Mouse (Mus musculus) mesoderm, embryonic 11.5 days (tissue): ENCODE data around the gene Kcnn3.

ENCODE experiments used
- DNase-seq: peaks from one replicate; pipeline ENCODE4 v3.0.0-alpha.2; 2012; ENCODE audit warnings: low read depth, low spot score

Kcnn3 gene

GRCm38 (mm10) chr3:89613526-89614523, 93.9 kb downstream of the Kcnn3 start:
- DNase-seq, result peak; percentile 72

DNA sequence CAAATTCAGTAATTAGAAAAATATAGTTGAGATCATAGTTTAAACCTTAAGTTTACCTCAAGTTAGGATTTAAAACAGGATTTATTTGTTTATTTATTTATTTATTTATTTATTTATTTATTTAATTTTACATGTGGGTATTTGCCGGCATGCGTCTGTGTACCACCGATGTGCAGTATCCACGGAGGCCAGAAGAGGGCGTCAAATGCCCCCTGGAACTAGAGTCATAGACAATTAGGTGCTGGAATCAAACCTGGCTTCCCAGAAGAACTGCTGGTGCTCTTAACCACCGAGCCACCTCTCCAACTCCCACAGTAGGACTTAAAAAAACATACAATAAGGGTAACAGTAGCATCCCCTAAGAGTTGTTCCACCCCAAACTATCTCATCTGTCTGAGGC, 96.9 kb downstream of the Kcnn3 start:
- DNase-seq, result no peak

- no peak for DNase-seq
Measured at GRCm38 (mm10) chr3:89617360-89617759, 97.4 kb downstream of the Kcnn3 start.

DNA sequence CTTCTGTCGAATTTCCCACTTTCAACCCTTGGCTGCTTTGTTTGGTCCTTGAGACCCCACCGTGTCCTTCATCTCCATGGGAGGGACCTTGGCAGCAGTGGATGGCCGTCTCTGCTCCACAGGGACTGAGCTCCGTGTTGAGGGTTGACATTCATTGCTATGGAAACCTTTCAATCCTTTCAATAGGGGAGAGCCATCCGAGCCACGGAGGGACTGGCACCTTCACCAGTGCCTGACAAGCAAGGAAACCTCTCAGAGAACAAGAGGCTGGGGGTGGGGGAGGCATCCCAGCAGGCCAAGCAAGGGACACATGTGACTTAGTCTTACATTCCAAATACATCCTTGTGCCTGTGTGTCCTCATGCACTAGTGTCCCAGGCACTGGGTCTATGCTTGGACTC, 102.9 kb downstream of the Kcnn3 start:
- no peak for DNase-seq

DNA sequence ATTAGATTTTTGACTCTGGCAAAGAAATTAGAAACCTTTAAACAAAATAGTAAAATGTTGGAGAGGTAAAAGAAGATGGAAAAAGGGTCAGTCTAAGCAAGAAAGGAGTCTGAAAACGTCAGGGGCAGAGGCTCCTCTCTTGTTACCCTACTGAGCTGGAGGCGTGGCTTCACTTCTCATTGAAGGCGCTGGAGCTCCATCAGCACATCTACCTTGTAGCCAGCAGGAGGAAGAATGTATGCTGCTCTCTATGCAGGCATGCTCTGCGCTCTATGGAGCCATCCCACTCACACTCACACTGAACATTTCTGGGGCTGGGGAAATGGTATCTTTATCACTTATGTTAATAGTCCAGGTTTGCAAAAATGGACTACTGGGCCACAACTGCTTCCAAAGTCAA, 103.6 kb downstream of the Kcnn3 start:
- DNase-seq, result no peak

GRCm38 (mm10) chr3:89624001-89624400, 104.0 kb downstream of the Kcnn3 start:
- no peak for DNase-seq

GRCm38 (mm10) chr3:89624814-89625445, 105.0 kb downstream of the Kcnn3 start:
- no peak for DNase-seq

DNA sequence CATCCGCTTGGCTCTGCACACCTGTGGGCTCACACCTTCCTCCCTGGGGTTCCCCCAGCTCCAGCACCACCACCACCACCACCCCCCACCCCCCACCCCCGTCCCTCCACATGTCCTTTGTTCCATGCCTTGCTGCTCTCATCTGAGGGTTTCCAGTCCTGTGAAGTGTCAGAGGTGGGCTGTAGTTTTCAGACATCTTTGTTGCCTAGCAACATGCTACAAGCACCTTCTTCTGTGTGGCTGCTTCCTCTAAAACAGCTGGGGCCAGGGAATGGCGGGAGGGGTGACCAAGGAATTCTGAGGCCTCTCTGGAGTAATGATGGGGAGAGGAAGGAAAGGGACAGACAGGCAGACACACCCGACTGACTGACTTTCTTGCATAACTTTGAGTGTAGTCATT, 106.6 kb downstream of the Kcnn3 start:
- no peak for DNase-seq

- DNase-seq, result no peak
Measured at GRCm38 (mm10) chr3:89629811-89630210, 109.8 kb downstream of the Kcnn3 start.

- DNase-seq, result no peak
Measured at GRCm38 (mm10) chr3:89631750-89632149, 111.8 kb downstream of the Kcnn3 start.

DNA sequence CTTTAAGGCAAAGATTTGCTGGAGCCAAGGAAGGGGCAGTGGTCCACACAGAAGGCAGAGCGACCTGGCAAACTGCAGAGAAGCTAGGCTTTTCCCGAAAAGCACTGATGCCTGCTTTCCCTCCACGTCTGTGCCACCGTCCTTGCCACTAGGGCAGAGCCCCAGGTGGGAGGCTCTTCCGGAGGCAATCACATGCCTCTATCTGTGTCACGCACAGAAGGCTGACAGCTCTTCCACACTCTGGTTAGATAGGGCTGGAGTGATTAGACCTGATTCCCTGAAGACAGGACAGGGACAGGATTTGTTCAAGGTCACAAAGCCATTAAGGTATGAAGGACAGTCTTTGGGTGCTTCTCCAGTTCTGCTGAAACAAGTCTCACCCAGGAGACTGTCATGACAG, 113.6 kb downstream of the Kcnn3 start:
- no peak for DNase-seq

DNA sequence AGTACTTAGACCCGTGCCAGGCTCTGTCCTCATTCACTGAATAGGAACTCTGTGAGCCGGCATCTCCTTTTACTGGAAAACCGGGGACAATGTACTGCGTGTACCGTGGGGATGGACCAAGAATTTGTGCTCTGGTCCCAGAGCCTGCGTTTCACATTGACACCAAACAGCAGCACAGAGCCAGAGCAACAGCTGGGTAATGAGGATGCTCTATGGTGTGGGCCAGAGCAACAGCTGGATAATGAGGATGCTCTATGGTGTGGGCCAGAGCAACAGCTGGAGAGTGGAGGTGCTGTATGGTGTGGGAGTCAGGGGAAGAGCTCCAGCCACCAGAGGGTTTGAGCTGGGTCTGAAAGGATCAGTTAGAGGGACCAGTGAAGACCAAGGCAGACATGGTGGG, 114.0 kb downstream of the Kcnn3 start:
- DNase-seq, result no peak

- no peak for DNase-seq
Measured at GRCm38 (mm10) chr3:89640804-89641203, 120.8 kb downstream of the Kcnn3 start.

DNA sequence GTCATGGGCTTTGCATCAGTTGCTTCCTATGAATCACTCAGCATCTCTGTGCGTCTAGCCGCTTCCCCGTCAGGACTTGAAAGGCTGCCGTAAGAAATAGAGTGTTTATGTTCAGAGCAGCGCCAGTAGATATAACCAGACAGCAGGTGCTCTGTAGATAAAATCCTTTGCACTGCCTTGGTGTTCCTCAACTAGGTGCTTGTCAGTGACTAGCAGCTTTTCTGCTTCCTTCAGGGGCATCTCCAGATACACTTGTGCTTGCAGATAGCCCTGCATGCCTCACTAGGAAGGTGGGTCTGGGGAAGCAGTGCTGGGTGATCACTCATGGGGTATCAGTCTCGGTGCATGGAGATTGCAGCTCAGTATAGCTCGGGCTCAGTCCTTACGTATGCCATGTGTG, 123.4 kb downstream of the Kcnn3 start:
- no peak for DNase-seq

- peak; percentile 45 for DNase-seq
Measured at GRCm38 (mm10) chr3:89646813-89647255, 126.9 kb downstream of the Kcnn3 start.

- DNase-seq, result peak; percentile 77
Measured at GRCm38 (mm10) chr3:89647268-89647874, 127.4 kb downstream of the Kcnn3 start.

DNA sequence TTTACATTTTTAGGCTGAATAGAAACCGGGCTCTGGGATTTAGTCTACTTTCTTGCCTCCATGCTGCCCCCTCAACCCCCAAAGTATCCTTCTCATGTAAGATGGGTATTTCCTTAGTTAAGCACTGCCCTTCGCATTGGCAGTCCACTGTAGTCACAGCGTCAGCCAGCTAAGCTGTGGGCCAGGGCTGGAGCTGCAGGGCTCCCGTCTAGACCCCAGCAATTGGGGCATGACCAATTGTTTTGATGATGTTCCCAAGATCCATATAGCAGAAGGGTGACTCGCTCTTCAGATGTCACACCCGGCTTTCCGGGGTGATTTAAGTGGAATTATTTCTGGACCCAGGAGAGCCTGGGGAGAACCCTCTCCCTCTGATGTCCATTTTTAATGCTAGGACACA, 129.9 kb downstream of the Kcnn3 start:
- DNase-seq, result no peak

GRCm38 (mm10) chr3:89653231-89653954, 133.4 kb downstream of the Kcnn3 start:
- DNase-seq, result no peak

DNA sequence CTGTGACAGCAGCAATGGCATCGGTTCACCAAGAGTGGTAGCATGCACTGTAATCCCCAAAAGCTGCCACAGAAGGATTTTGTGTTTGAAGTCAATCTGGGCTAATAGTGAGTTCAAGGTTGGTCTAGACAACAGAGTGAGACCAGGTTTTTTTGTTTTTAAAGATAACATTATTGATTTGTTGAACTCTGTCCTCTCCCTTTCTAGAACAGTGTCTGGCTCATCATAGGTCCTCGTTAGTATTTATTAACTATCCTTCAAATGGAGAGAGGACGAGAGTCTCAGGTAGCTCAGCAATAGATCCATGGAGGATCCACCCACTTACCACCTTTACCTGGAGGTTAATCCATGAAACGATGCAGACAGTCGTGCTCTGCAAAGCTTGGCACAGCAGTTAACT, 137.1 kb downstream of the Kcnn3 start:
- DNase-seq, result no peak

GRCm38 (mm10) chr3:89658457-89658856, 138.5 kb downstream of the Kcnn3 start:
- DNase-seq, result no peak

- DNase-seq, result no peak
Measured at GRCm38 (mm10) chr3:89659938-89660620, 140.1 kb downstream of the Kcnn3 start.
